Mouse (Mus musculus): ENCODE measurements at regions not wholly inside any gene's neighbourhood (a gene's known extent, or its start where the extent isn't known, plus 50 kb on each side); places are given as distances from the start of the nearest gene placed in this dataset.

- no peak for DNase-seq (ENCODE audit: extremely low spot score, low spot score)
Observed at GRCm38 (mm10) chr19:18444324-18444723, 187.3 kb downstream of the Ostf1 start.

- peak; percentile 26 for DNase-seq (ENCODE audit: extremely low spot score, low spot score)
Observed at GRCm38 (mm10) chr19:18436351-18436750, 195.3 kb downstream of the Ostf1 start.

- DNase-seq (ENCODE audit: extremely low spot score, low spot score) = peak; percentile 34
Observed at GRCm38 (mm10) chr19:18420381-18420785, 211.2 kb downstream of the Ostf1 start.

GRCm38 (mm10) chr19:18418548-18418947, 213.1 kb downstream of the Ostf1 start:
- DNase-seq (ENCODE audit: extremely low spot score, low spot score) = no peak

- no peak for DNase-seq (ENCODE audit: extremely low spot score, low spot score)
Observed at GRCm38 (mm10) chr19:18377466-18378089, 254.0 kb downstream of the Ostf1 start.

- DNase-seq (ENCODE audit: extremely low spot score, low spot score) = no peak
Observed at GRCm38 (mm10) chr19:18368612-18369011, 263.0 kb downstream of the Ostf1 start.

GRCm38 (mm10) chr19:18353960-18354359, 277.7 kb downstream of the Ostf1 start:
- DNase-seq (ENCODE audit: extremely low spot score, low spot score) = no peak

GRCm38 (mm10) chr19:18345735-18346134, 285.9 kb downstream of the Ostf1 start:
- no peak for DNase-seq (ENCODE audit: extremely low spot score, low spot score)

GRCm38 (mm10) chr19:18343647-18344046, 288.0 kb downstream of the Ostf1 start:
- no peak for DNase-seq (ENCODE audit: extremely low spot score, low spot score)

GRCm38 (mm10) chr19:18343003-18343402, 288.6 kb downstream of the Ostf1 start:
- DNase-seq (ENCODE audit: extremely low spot score, low spot score) = no peak

- DNase-seq (ENCODE audit: extremely low spot score, low spot score) = no peak
Observed at GRCm38 (mm10) chr19:18337819-18338555, 293.6 kb downstream of the Ostf1 start.

GRCm38 (mm10) chr19:18336637-18337036, 295.0 kb downstream of the Ostf1 start:
- DNase-seq (ENCODE audit: extremely low spot score, low spot score) = no peak

GRCm38 (mm10) chr19:18334639-18335038, 297.0 kb downstream of the Ostf1 start:
- no peak for DNase-seq (ENCODE audit: extremely low spot score, low spot score)

GRCm38 (mm10) chr19:18331811-18332210, 299.8 kb downstream of the Ostf1 start:
- DNase-seq (ENCODE audit: extremely low spot score, low spot score) = no peak

- no peak for DNase-seq (ENCODE audit: extremely low spot score, low spot score)
Observed at GRCm38 (mm10) chr19:18329421-18329820, 302.2 kb downstream of the Ostf1 start.

GRCm38 (mm10) chr19:18318391-18318944, 313.2 kb downstream of the Ostf1 start:
- DNase-seq (ENCODE audit: extremely low spot score, low spot score) = no peak

- DNase-seq (ENCODE audit: extremely low spot score, low spot score) = no peak
Observed at GRCm38 (mm10) chr19:18273415-18273814, 358.2 kb downstream of the Ostf1 start.

GRCm38 (mm10) chr19:18255074-18255684, 376.4 kb downstream of the Ostf1 start:
- no peak for DNase-seq (ENCODE audit: extremely low spot score, low spot score)

GRCm38 (mm10) chr19:18253333-18253732, 378.3 kb downstream of the Ostf1 start:
- no peak for DNase-seq (ENCODE audit: extremely low spot score, low spot score)
